In genomic region chr14:34289259-34290015, GRCm38 (mm10) we compare ENCODE assay signal across 26 mouse cellular contexts. TPM values are rescaled to one million over a fixed set of nuclear protein-coding genes. Genes with fewer than 3 reads are reported as not detected.
DNase-seq lines count a peak whose midpoint lies in the region; ATAC-seq and TF ChIP-seq lines count a peak whose summit lies in the region.
"Had no signal": no experiment of that assay in that cellular context is flagged by ENCODE, and none has a peak within 500 bp of the region (broad histone marks: within the 10 kb centered on the region; RNA-seq: fewer than 3 reads in every experiment).

No protein-coding gene starts in this region.

- H3K4me2 ChIP-seq in intestine, embryonic 15.5 days (replicated peaks), result no peak overlapping the region
- no peak overlapping the region for H3K4me2 ChIP-seq in intestine, postnatal 0 days (replicated peaks; ENCODE audit: low read depth)
- H3K4me2 ChIP-seq: embryonic facial prominence, embryonic 13.5 days; embryonic facial prominence, embryonic 15.5 days; forebrain, embryonic 12.5 days had no signal

- H3K9ac ChIP-seq in intestine, embryonic 15.5 days, result no peak overlapping the region
- no peak overlapping the region for H3K9ac ChIP-seq in intestine, postnatal 0 days (ENCODE audit: low read depth, low read length)
- H3K9ac ChIP-seq in MEL (ENCODE audit: control insufficient read depth, low read depth, low read length, poor library complexity, severe bottlenecking), result peak overlapping the region; percentile 27; the same call in 1 of the 2 replicates
- H3K9ac ChIP-seq: embryonic facial prominence, embryonic 13.5 days; embryonic facial prominence, embryonic 15.5 days; forebrain, embryonic 12.5 days had no signal

- no peak overlapping the region for H3K4me3 ChIP-seq in intestine, embryonic 15.5 days (replicated peaks)
- no peak overlapping the region for H3K4me3 ChIP-seq in intestine, postnatal 0 days (ENCODE audit: low read depth, low read length)
- peak overlapping the region in 1 of 2 experiments; percentile 39; a peak in 2 of 4 replicates for H3K4me3 ChIP-seq in MEL (ENCODE audit: control insufficient read depth in 1 of 2, insufficient read depth in 1 of 2, low read depth in 2 of 2, low read length in 2 of 2)
- H3K4me3 ChIP-seq in small intestine, adult 2 months (ENCODE audit: low read depth, low read length), result no peak overlapping the region
- H3K4me3 ChIP-seq: embryonic facial prominence, embryonic 13.5 days; embryonic facial prominence, embryonic 15.5 days; erythroblast, embryonic 14.5 days; forebrain, embryonic 10.5 days; forebrain, embryonic 12.5 days had no signal

- no peaks in the 10 kb centered on the region for H3K36me3 ChIP-seq in intestine, embryonic 15.5 days
- H3K36me3 ChIP-seq in intestine, postnatal 0 days (ENCODE audit: control insufficient read depth, insufficient read depth), result no peaks in the 10 kb centered on the region
- peaks cover 0 to 25% of the 10 kb centered on the region in 2 experiments; a peak in 2 of 4 replicates for H3K36me3 ChIP-seq in MEL (ENCODE audit: control insufficient read depth in 1 of 2, insufficient read depth in 2 of 2, low read length in 2 of 2)
- H3K36me3 ChIP-seq in small intestine, adult 2 months (ENCODE audit: control insufficient read depth, insufficient read depth, low read length), result no peaks in the 10 kb centered on the region
- H3K36me3 ChIP-seq: embryonic facial prominence, embryonic 15.5 days; forebrain, embryonic 10.5 days; forebrain, embryonic 12.5 days had no signal

- no peaks in the 10 kb centered on the region; the same call in 1 of the 2 replicates for H3K79me2 ChIP-seq in MEL (ENCODE audit: control insufficient read depth, insufficient read depth, low read length, poor library complexity)

- WGBS in intestine, embryonic 15.5 days, result 65% methylated on average over 3 of the region's 3 CpGs
- 53% methylated on average over 3 of the region's 3 CpGs for WGBS in intestine, postnatal 0 days
- WGBS in small intestine, adult 2 months, result 56% methylated on average over 3 of the region's 3 CpGs

- H3K9me3 ChIP-seq in intestine, embryonic 15.5 days, result no peaks in the 10 kb centered on the region
- no peaks in the 10 kb centered on the region for H3K9me3 ChIP-seq in intestine, postnatal 0 days (ENCODE audit: control insufficient read depth)
- H3K9me3 ChIP-seq in MEL (replicated peaks; ENCODE audit: insufficient read depth, low read length), result no peaks in the 10 kb centered on the region
- H3K9me3 ChIP-seq: embryonic facial prominence, embryonic 13.5 days; embryonic facial prominence, embryonic 15.5 days; forebrain, embryonic 10.5 days; forebrain, embryonic 12.5 days; G1E had no signal

- ATAC-seq in intestine, embryonic 15.5 days, result peak; percentile 72
- no peak for ATAC-seq in intestine, postnatal 0 days
- ATAC-seq in megakaryocyte-erythroid progenitor cell, adult 5-6 weeks (replicated peaks; ENCODE audit: low FRiP score, low TSS enrichment, poor library complexity, severe bottlenecking), result no peak
- ATAC-seq: CD4-positive, CD25-positive, alpha-beta regulatory T cell, adult 4 months; forebrain, embryonic 14.5 days; forebrain, embryonic 16.5 days had no signal

- H3K4me1 ChIP-seq in intestine, embryonic 15.5 days (replicated peaks), result no peaks in the 10 kb centered on the region
- no peaks in the 10 kb centered on the region for H3K4me1 ChIP-seq in intestine, postnatal 0 days (replicated peaks; ENCODE audit: control insufficient read depth, insufficient read depth, low read length)
- peaks cover 11 to 32% of the 10 kb centered on the region in 2 experiments for H3K4me1 ChIP-seq in MEL (ENCODE audit: control insufficient read depth in 1 of 2, insufficient read depth in 2 of 2, low read length in 2 of 2)
- peaks cover 8% of the 10 kb centered on the region; the same call in 1 of the 2 replicates for H3K4me1 ChIP-seq in small intestine, adult 2 months (ENCODE audit: control insufficient read depth, insufficient read depth, insufficient read length, low read length)
- H3K4me1 ChIP-seq: embryonic facial prominence, embryonic 13.5 days; embryonic facial prominence, embryonic 15.5 days; forebrain, embryonic 10.5 days; forebrain, embryonic 12.5 days had no signal

- no peak for TF ChIP-seq POLR2A in MEL (IDR thresholded peaks at IDR 0.05; ENCODE audit: control insufficient read depth in 1 of 2, insufficient read depth in 1 of 2, low read depth in 1 of 2, low read length in 2 of 2, poor library complexity in 1 of 2)
- no peak for TF ChIP-seq POLR2A in small intestine, adult 2 months (IDR thresholded peaks at IDR 0.05; ENCODE audit: low read depth, low read length)

- DNase-seq in MEL (ENCODE audit: low read depth, low spot score), result peak; percentile 41
- DNase-seq: adrenal gland, adult 2 months; adrenal gland, postnatal 10 days; adrenal gland, postnatal 25 days; B cell, adult 2 months; cerebellum, adult 11 months; cerebellum, adult 18-20 months; cerebellum, adult 8-10 months; cerebellum, adult 9-11 months; cerebellum, postnatal 14 days; cerebellum, postnatal 36 days; embryo, embryonic 11 days had no signal

- peak; percentile 73 to 81 for TF ChIP-seq EP300 in MEL (IDR thresholded peaks at IDR 0.05; ENCODE audit: low read depth in 1 of 2, low read length in 2 of 2)

- no peak for TF ChIP-seq RAD21 in MEL (IDR thresholded peaks at IDR 0.05; ENCODE audit: low read depth, low read length)

- no peaks in the 10 kb centered on the region for H3K27me3 ChIP-seq in intestine, embryonic 15.5 days (replicated peaks)
- no peaks in the 10 kb centered on the region for H3K27me3 ChIP-seq in intestine, postnatal 0 days (replicated peaks; ENCODE audit: control insufficient read depth, insufficient read depth, low read length)
- H3K27me3 ChIP-seq in MEL (ENCODE audit: control insufficient read depth in 1 of 2, insufficient read depth in 2 of 2, low read length in 2 of 2), result no peaks in the 10 kb centered on the region
- no peaks in the 10 kb centered on the region for H3K27me3 ChIP-seq in small intestine, adult 2 months (ENCODE audit: control insufficient read depth, insufficient read depth, low read length)
- H3K27me3 ChIP-seq: CH12.LX; embryonic facial prominence, embryonic 13.5 days; embryonic facial prominence, embryonic 15.5 days; forebrain, embryonic 12.5 days had no signal

- TF ChIP-seq CTCF in intestine, postnatal 0 days (IDR thresholded peaks at IDR 0.05; ENCODE audit: low read depth), result no peak
- TF ChIP-seq CTCF in MEL (IDR thresholded peaks at IDR 0.05 in 2 of 3, conservative IDR thresholded peaks at IDR 0.05 in 1 of 3; ENCODE audit: control insufficient read depth in 1 of 3, insufficient read depth in 1 of 3, low read depth in 2 of 3, low read length in 3 of 3, poor library complexity in 1 of 3, severe bottlenecking in 1 of 3), result no peak
- no peak for TF ChIP-seq CTCF in small intestine, adult 2 months (IDR thresholded peaks at IDR 0.05; ENCODE audit: extremely low read depth, insufficient read length, insufficient replicate concordance, low read depth, low read length)

- H3K27ac ChIP-seq in intestine, embryonic 15.5 days, result no peak overlapping the region
- H3K27ac ChIP-seq in intestine, postnatal 0 days (ENCODE audit: low read depth, low read length), result no peak overlapping the region
- peak overlapping the region; percentile 69 for H3K27ac ChIP-seq in MEL (ENCODE audit: control insufficient read depth, low read depth, low read length)
- H3K27ac ChIP-seq in small intestine, adult 2 months (ENCODE audit: insufficient read depth, low read depth, low read length), result peak overlapping the region; percentile 91
- H3K27ac ChIP-seq: embryonic facial prominence, embryonic 13.5 days; embryonic facial prominence, embryonic 15.5 days; forebrain, embryonic 10.5 days; forebrain, embryonic 12.5 days had no signal

TF ChIP-seq in MEL, 35 proteins besides CTCF, POLR2A, EP300 and RAD21 (continues in another document):
- no peak for TF ChIP-seq MEF2A (IDR thresholded peaks at IDR 0.05; ENCODE audit: extremely low read depth, insufficient replicate concordance, low read depth, low read length, poor library complexity, severe bottlenecking)
- TF ChIP-seq ZKSCAN1 (IDR thresholded peaks at IDR 0.05; ENCODE audit: low read depth, low read length), result no peak
- no peak for TF ChIP-seq MAFK (IDR thresholded peaks at IDR 0.05; ENCODE audit: borderline replicate concordance, low read depth, low read length)
- peak; percentile 36; the same call in 1 of the 2 replicates for TF ChIP-seq TCF12 (IDR thresholded peaks at IDR 0.05; ENCODE audit: low read depth, low read length)
- TF ChIP-seq SIN3A (IDR thresholded peaks at IDR 0.05; ENCODE audit: low read length), result peak; percentile 50
- no peak for TF ChIP-seq BHLHE40 (IDR thresholded peaks at IDR 0.05; ENCODE audit: borderline replicate concordance, low read depth, low read length)
- TF ChIP-seq POLR2AphosphoS5 (IDR thresholded peaks at IDR 0.05; ENCODE audit: borderline replicate concordance, low read depth, low read length), result no peak
- no peak for TF ChIP-seq MYC (IDR thresholded peaks at IDR 0.05; ENCODE audit: low read depth, low read length)
- TF ChIP-seq HCFC1 (IDR thresholded peaks at IDR 0.05; ENCODE audit: low read depth, low read length), result no peak
- no peak for TF ChIP-seq MXI1 (IDR thresholded peaks at IDR 0.05; ENCODE audit: low read depth, low read length)
- no peak for TF ChIP-seq TBP (IDR thresholded peaks at IDR 0.05; ENCODE audit: low read depth, low read length)
- TF ChIP-seq KAT2A (conservative IDR thresholded peaks at IDR 0.05; ENCODE audit: low read depth, low read length), result no peak

RNA-seq across cellular contexts. Expression of gene Shld2, which starts 20.9 kb away (rescaled TPM):
- 6.7 and 7.0 TPM in 2 replicates for polyA plus RNA-seq in intestine, embryonic 15.5 days (2015; fragmentation: Nextera tagmentation; extraction: Ambion mirVana)
- 3.1 and 3.9 TPM in 2 replicates for polyA plus RNA-seq in intestine, postnatal 0 days (2015; fragmentation: Nextera tagmentation; extraction: Ambion mirVana)
- 7.9 and 9.2 TPM in 2 replicates for total RNA-seq in MEL (2012; rRNA removed)
- polyA plus RNA-seq in MEL (2012; ENCODE audit: insufficient read depth in 1 of 2, insufficient read length in 2 of 2, low read depth in 1 of 2, low replicate concordance in 2 of 2, missing spikeins in 1 of 2), result 1 to 10 TPM in 1 of 2 experiments, not detected in 1; 7.0 TPM
- 0.19 and 0.79 TPM in 2 replicates for polyA plus RNA-seq in small intestine, adult 2 months (2012; rRNA removed)
- total RNA-seq in megakaryocyte-erythroid progenitor cell, adult 5-6 weeks (2014; fragmentation: Nextera tagmentation), result 8.0 and 9.1 TPM in 2 replicates
- total RNA-seq in megakaryocyte-erythroid progenitor cell, adult 5-6 weeks (2017), result 17.1 and 18.0 TPM in 2 replicates

RNA-seq across cellular contexts. Expression of gene Glud1, which starts 21.1 kb away (rescaled TPM):
- polyA plus RNA-seq in intestine, embryonic 15.5 days (2015; fragmentation: Nextera tagmentation; extraction: Ambion mirVana), result 90.1 and 91.9 TPM in 2 replicates
- polyA plus RNA-seq in intestine, postnatal 0 days (2015; fragmentation: Nextera tagmentation; extraction: Ambion mirVana), result 40.8 TPM in 2 replicates
- total RNA-seq in MEL (2012; rRNA removed), result 92.3 and 99.9 TPM in 2 replicates
- 100 to 1,000 TPM in 1 of 2 experiments, 10 to 100 TPM in 1; 57.1 to 125 TPM for polyA plus RNA-seq in MEL (2012; ENCODE audit: insufficient read depth in 1 of 2, insufficient read length in 2 of 2, low read depth in 1 of 2, low replicate concordance in 2 of 2, missing spikeins in 1 of 2)
- 33.8 and 223 TPM in 2 replicates for polyA plus RNA-seq in small intestine, adult 2 months (2012; rRNA removed)
- 38.5 and 40.5 TPM in 2 replicates for total RNA-seq in megakaryocyte-erythroid progenitor cell, adult 5-6 weeks (2014; fragmentation: Nextera tagmentation)
- 34.3 and 37.8 TPM in 2 replicates for total RNA-seq in megakaryocyte-erythroid progenitor cell, adult 5-6 weeks (2017)

Comparison
In these comparisons a context has a peak if more than half of its experiments do, and no peak if none do; other contexts are left out.
1. H3K27ac ChIP-seq: peak in MEL (single experiment) and small intestine, adult 2 months (single experiment); none in intestine, embryonic 15.5 days (single experiment) and intestine, postnatal 0 days (single experiment).